Mouse (Mus musculus) ES-Bruce4 (cell line): ENCODE data around the gene Tmprss9. TPM values are rescaled to one million over a fixed set of nuclear protein-coding genes. Genes with fewer than 3 reads are reported as not detected.

ENCODE experiments used
- H3K27ac ChIP-seq: 2 replicates; pipeline ENCODE4 v1.5.1; 2012; ENCODE audit warnings: low read length, inconsistent platforms; ENCODE audit not compliant: insufficient read depth
- H3K27me3 ChIP-seq: 2 replicates; pipeline ENCODE4 v1.6.1; 2012; ENCODE audit warnings: mild to moderate bottlenecking, low read length, inconsistent platforms; ENCODE audit not compliant: control insufficient read depth, poor library complexity, insufficient read depth, severe bottlenecking
- H3K36me3 ChIP-seq: 2 replicates; pipeline ENCODE4 v1.6.1; 2012; ENCODE audit warnings: inconsistent platforms, mild to moderate bottlenecking, low read length, moderate library complexity; ENCODE audit not compliant: control insufficient read depth, poor library complexity, insufficient read depth, severe bottlenecking
- H3K4me1 ChIP-seq: one replicate; pipeline ENCODE4 v1.8.1; 2011; ENCODE audit warnings: low read length; ENCODE audit not compliant: control insufficient read depth, insufficient read depth
- H3K4me3 ChIP-seq: 2 replicates; pipeline ENCODE4 v1.5.1; 2011; ENCODE audit warnings: low read depth, mild to moderate bottlenecking, low read length
- H3K9ac ChIP-seq: 2 replicates; pipeline ENCODE4 v1.6.1; 2012; ENCODE audit warnings: low read depth, mild to moderate bottlenecking, inconsistent platforms; ENCODE audit not compliant: poor library complexity, severe bottlenecking
- H3K9me3 ChIP-seq: replicated peaks from 2 replicates; pipeline ENCODE4 v1.6.1; 2012; ENCODE audit warnings: mild to moderate bottlenecking, low read length, inconsistent platforms; ENCODE audit not compliant: control insufficient read depth, poor library complexity, insufficient read depth, severe bottlenecking
- CTCF ChIP-seq: IDR thresholded peaks from one replicate; pipeline ENCODE4 v1.8.1; 2011; ENCODE audit warnings: low read depth, low read length
- EP300 ChIP-seq: IDR thresholded peaks from 2 replicates; pipeline ENCODE4 v1.6.1; 2011; ENCODE audit warnings: low read depth, low read length; ENCODE audit not compliant: insufficient read depth
- POLR2A ChIP-seq: IDR thresholded peaks from one replicate; pipeline ENCODE4 v1.8.1; 2011; ENCODE audit warnings: low read length; ENCODE audit not compliant: insufficient read depth
- polyA plus RNA-seq: library from polyadenylated mRNA; stranded (reverse); fragments of >200 nt; gene quantifications from 2 replicates; pipeline ENCODE4 v1.2.4, GENCODE M21; 2011; ENCODE audit warnings: low read depth; ENCODE audit not compliant: missing spikeins, insufficient read depth, insufficient read length

Tmprss9 gene
- polyA plus RNA-seq, 1 experiment = 0.22 TPM

DNA sequence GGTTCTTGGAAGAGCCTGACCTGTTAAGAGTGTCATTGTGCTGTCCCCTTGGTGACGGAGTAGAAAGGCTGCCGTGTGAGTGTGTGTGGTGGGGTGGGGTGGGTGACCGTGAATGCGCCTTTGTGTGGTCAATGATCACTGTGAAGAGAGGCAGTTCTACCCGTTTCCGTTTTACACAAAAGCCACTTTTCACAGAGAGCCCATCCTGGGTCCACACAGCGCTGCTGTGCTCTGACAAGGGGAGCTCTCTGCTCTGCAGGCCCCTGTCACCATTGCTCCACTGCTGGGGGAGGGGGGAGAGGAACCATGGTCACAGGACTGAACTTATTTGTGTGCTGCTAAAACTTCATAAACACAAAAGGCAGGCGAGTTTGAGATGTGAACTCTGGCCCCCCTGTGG lies 14.3 kb upstream of the Tmprss9 start:
- no peaks in the 10 kb centered on the region for H3K9me3 ChIP-seq
- H3K4me1 ChIP-seq = no peaks in the 10 kb centered on the region
- no peak overlapping the region for H3K4me3 ChIP-seq
- H3K36me3 ChIP-seq = 0 out of 2 replicates have a peak, but pooled peaks cover 3% of the 10 kb centered on the region
- TF ChIP-seq POLR2A (no peak), EP300 (no peak), CTCF (no peak)
- no peaks in the 10 kb centered on the region for H3K27me3 ChIP-seq
- no peak overlapping the region for H3K9ac ChIP-seq
- H3K27ac ChIP-seq = no peak overlapping the region

DNA sequence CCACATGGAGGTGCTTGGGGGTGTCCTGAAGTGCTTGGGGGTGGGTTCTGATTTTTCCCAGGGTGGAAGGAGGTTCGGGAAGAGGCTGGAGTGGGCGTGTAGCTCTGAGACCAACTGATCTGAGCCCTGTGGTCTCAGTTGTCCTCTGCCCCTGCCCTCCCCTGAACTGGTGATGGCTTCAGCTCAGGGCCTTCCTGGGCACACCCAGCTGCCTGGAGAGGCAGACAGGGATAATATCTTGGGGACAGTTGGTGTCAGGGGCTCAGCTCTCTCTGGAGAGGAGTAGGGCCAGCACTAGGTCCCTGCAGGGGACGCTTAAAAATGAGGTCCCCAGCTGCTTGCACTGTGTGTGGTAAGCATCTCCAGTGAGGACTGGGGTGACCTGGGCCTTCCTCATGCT lies 13.8 kb upstream of the Tmprss9 start:
- Histone ChIP-seq H3K4me1 (no peaks in the 10 kb centered on the region), H3K36me3 (0 out of 2 replicates have a peak, but pooled peaks cover 3% of the 10 kb centered on the region), H3K9ac (no peak overlapping the region), H3K27me3 (no peaks in the 10 kb centered on the region), H3K27ac (no peak overlapping the region), H3K4me3 (no peak overlapping the region), H3K9me3 (no peaks in the 10 kb centered on the region)
- TF ChIP-seq CTCF (no peak), POLR2A (no peak), EP300 (no peak)

DNA sequence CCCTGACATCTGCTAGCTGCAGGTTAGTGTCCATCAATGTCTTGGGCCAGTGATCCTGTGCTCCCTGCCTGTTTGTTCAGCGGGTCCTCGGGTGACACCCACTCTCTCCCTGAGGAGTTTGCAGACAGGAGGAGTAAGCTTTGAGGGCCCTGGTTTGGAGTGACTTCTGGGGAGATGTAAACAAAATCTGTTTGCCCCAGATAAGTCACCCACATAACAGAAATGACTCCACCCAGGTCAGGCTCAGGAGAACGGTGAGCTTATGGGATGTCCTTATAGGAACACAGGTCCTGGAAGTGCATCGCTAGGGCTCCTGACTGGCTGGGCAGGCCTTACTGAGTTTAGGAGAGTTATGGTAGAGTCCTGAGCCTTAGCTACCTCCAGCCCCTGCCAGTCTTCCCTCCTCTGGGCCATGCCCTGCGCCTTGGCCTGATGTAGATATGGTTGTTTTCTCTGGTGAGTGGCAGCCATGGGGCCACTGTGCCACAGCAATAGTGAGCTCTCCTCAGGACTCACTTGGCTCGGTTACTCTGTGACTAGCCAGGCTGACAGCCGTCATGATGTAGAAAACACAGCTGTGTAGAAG lies 13.2 kb upstream of the Tmprss9 start:
- TF ChIP-seq EP300 (no peak), POLR2A (no peak), CTCF (no peak)
- H3K9me3 ChIP-seq = no peaks in the 10 kb centered on the region
- H3K27ac ChIP-seq = no peak overlapping the region
- no peaks in the 10 kb centered on the region for H3K36me3 ChIP-seq
- no peaks in the 10 kb centered on the region for H3K4me1 ChIP-seq
- no peak overlapping the region for H3K4me3 ChIP-seq
- H3K27me3 ChIP-seq = no peaks in the 10 kb centered on the region
- H3K9ac ChIP-seq = no peak overlapping the region

DNA sequence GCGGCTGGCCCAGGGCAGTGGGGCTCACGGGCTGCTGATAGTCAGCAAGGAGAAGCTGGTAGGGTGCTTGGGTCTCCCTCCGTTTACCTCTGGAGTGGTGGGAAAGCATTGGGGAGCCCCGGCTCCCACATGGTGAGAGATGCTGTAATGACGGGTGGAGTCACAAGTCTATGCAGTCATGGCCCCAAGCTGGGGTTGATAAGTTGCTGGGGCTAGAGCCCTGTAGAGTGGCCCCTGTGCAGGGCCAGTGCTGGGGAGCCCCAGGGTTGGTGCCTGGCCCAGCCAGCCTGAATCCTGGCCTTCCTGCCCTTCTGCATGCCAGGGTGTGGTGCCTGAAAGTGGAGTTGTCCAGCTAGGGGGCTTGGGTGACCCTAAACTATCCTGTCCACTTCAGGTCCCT lies 9.3 kb upstream of the Tmprss9 start:
- Histone ChIP-seq H3K27ac (no peak overlapping the region), H3K9me3 (no peaks in the 10 kb centered on the region), H3K4me3 (no peak overlapping the region), H3K4me1 (no peaks in the 10 kb centered on the region), H3K27me3 (no peaks in the 10 kb centered on the region), H3K9ac (no peak overlapping the region), H3K36me3 (no peaks in the 10 kb centered on the region)
- TF ChIP-seq POLR2A (no peak), CTCF (no peak), EP300 (no peak)

DNA sequence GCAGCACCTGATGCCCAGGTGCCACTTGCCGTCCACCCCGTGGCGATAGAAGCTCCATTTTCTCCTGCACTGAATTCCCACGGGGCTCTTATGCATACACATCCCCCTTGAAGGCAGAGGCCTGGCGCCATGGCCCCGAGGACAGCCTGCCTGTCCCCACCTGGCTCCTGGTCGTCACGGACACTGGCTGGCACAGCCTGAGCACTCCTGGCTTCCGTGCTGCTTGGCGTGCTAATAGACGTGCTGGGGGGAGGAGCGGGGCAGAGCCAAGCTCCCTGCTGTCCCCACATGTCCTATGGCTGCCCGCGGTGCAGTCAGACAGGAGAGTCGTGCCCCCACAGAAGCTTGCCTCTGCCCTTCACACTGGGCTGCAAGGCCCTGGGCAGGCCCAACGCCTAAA lies 7.2 kb upstream of the Tmprss9 start:
- Histone ChIP-seq H3K27me3 (no peaks in the 10 kb centered on the region), H3K27ac (no peak overlapping the region), H3K4me1 (no peaks in the 10 kb centered on the region), H3K36me3 (no peaks in the 10 kb centered on the region), H3K9me3 (no peaks in the 10 kb centered on the region), H3K4me3 (no peak overlapping the region), H3K9ac (no peak overlapping the region)
- no peak for TF ChIP-seq EP300
- TF ChIP-seq POLR2A = no peak
- no peak for TF ChIP-seq CTCF

DNA sequence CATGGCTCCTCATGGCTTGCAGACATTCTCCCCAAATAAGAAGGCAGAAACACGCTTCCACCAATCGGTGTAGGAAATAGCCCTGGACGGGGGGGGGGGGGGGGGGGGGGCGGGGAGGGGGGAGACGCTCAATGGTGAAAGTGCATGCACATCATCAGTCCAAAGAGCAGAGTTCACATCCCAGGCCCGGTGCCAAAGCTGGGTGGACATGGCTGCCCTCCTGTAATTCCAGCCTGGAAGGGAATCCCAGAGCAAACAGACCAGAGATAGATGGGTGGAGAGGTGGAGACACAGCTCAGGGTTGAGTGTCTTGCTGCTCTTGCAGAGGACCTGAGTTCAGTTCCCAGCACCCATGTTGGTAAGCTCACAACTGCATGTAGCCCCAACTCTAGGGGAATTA lies 655 bp upstream of the Tmprss9 start:
- Histone ChIP-seq H3K9me3 (no peaks in the 10 kb centered on the region), H3K27ac (no peak overlapping the region), H3K4me3 (no peak overlapping the region), H3K9ac (no peak overlapping the region), H3K27me3 (no peaks in the 10 kb centered on the region), H3K36me3 (no peaks in the 10 kb centered on the region), H3K4me1 (no peaks in the 10 kb centered on the region)
- no peak for TF ChIP-seq EP300
